Mouse (Mus musculus) thymus, adult 2 months (tissue): Measurements from ENCODE around the gene Pip4k2c. TPM values are rescaled to one million over a fixed set of nuclear protein-coding genes. Genes with fewer than 3 reads are reported as not detected.
A peak's percentile ranks its signal among the peaks of the same experiment; 100 is the strongest.

ENCODE experiments used
- DNase-seq: peaks from one replicate; pipeline ENCODE4 v3.0.0; 2021
- H3K27ac ChIP-seq: fragments of 200-500 bp; 2 replicates; pipeline ENCODE4 v1.5.1; 2012; ENCODE audit warnings: low read length, control low read depth; ENCODE audit not compliant: control insufficient read depth, insufficient read depth
- H3K27me3 ChIP-seq: fragments of 200-500 bp; 2 replicates; pipeline ENCODE4 v1.6.1; 2012; ENCODE audit warnings: mild to moderate bottlenecking, low read length, moderate library complexity, mixed read lengths; ENCODE audit not compliant: control insufficient read depth, insufficient read depth
- H3K36me3 ChIP-seq: fragments of 200-500 bp; 2 replicates; pipeline ENCODE4 v1.6.1; 2012; ENCODE audit warnings: mild to moderate bottlenecking, low read length, moderate library complexity; ENCODE audit not compliant: control insufficient read depth, insufficient read depth
- H3K4me1 ChIP-seq: fragments of 200-500 bp; replicated peaks from 2 replicates; pipeline ENCODE4 v1.6.1; 2012; ENCODE audit warnings: low read length; ENCODE audit not compliant: control insufficient read depth, insufficient read depth
- H3K4me3 ChIP-seq: fragments of 200-500 bp; 2 replicates; pipeline ENCODE4 v1.5.1; 2012; ENCODE audit warnings: mild to moderate bottlenecking, low read length, control low read depth, moderate library complexity; ENCODE audit not compliant: control insufficient read depth, insufficient read depth
- CTCF ChIP-seq: fragments of 200-500 bp; IDR thresholded peaks from 2 replicates; pipeline ENCODE4 v1.5.1; 2012; ENCODE audit warnings: mild to moderate bottlenecking, control low read depth, low read length, moderate library complexity, borderline replicate concordance; ENCODE audit not compliant: control insufficient read depth, poor library complexity, insufficient read depth; ENCODE audit errors: extremely low read depth
- POLR2A ChIP-seq: fragments of 200-500 bp; IDR thresholded peaks from 2 replicates; pipeline ENCODE4 v1.6.1; 2012; ENCODE audit warnings: mild to moderate bottlenecking, low read length, control low read depth, moderate library complexity; ENCODE audit not compliant: control insufficient read depth, poor library complexity, insufficient read depth; ENCODE audit errors: extremely low read depth
- WGBS: fragments of 180-500 bp; shearing (Covaris S2); methylation state at CpG from one replicate; pipeline ENCODE4 v1.1.7; 2018; 5-methylcytosine and 5-hydroxymethylcytosine counted together
- polyA plus RNA-seq: library from polyadenylated mRNA; depleted of rRNA; stranded (reverse); fragments of >200 nt; gene quantifications from 2 replicates; pipeline ENCODE4 v1.2.3, GENCODE M21; 2012; rRNA removed

Gene Pip4k2c
- 34.4 and 36.1 TPM in 2 replicates for polyA plus RNA-seq

- H3K27ac ChIP-seq: no peak within 1 kb of the TSS
- peak; percentile 94 for DNase-seq
- peaks cover 15% of the 10 kb centered on the region for H3K4me1 ChIP-seq
- no peaks in the 10 kb centered on the region; the same call in 1 of the 2 replicates for H3K36me3 ChIP-seq
- H3K4me3 ChIP-seq: peak within 1 kb of the TSS; percentile 83
- WGBS: under 1% methylated on average over 47 of the region's 47 CpGs
- TF ChIP-seq CTCF (peak; percentile 27; the same call in 1 of the 2 replicates), POLR2A (peak; percentile 71)
- no peaks in the 10 kb centered on the region for H3K27me3 ChIP-seq
Measured at GRCm38 (mm10) chr10:127211414-127211854, at the start of gene Pip4k2c. Pip4k2c (minus strand) TSS chr10:127211585.

DNA sequence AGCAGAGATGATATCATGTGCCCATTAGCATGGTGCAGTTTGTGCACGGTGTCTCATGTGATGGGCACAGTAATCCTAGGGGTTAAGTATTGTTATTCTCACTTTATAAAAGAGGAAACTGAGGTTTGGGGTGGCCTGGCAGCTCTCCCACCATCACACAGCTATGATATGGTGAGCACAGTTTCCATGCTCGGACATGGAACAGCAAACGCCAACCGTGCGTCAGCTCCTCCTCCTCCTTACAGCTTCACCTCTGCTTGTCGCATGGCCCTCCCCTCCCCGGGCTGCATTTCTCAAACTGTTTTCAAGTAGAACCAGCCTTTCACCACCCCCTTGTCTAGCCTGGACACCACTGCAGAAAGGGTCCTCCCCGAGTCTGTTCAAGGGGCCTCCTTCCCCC, 47.1 kb upstream of the Pip4k2c start:
- no peak overlapping the region for H3K27ac ChIP-seq
- 29% methylated on average over 8 of the region's 8 CpGs for WGBS
- H3K27me3 ChIP-seq: no peaks in the 10 kb centered on the region; the same call in 1 of the 2 replicates
- no peak for DNase-seq
- H3K4me3 ChIP-seq: no peak overlapping the region
- TF ChIP-seq CTCF (no peak), POLR2A (no peak)
- peaks cover 9% of the 10 kb centered on the region for H3K4me1 ChIP-seq
- no peaks in the 10 kb centered on the region for H3K36me3 ChIP-seq

DNA sequence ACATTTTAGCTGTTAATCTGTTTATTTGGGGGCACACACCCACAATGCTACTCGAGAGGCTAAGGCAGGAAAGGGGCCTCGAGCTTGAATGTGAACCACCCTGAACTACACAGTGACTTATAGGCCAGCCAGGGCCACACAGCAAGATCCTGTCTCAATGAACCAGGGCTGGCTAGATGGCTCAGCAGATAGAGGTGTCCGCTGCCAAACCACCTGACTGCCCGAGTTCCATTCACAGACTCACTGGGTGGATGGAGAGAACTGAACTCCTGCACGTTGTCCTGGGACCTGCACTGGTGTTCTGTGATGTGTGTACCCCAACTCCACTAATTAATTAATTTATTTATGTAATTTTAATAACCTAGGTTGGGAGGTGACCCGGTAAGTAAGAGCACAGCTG, 46.4 kb upstream of the Pip4k2c start:
- Histone ChIP-seq H3K27ac (no peak overlapping the region), H3K4me1 (peaks cover 4% of the 10 kb centered on the region), H3K36me3 (no peaks in the 10 kb centered on the region), H3K4me3 (no peak overlapping the region), H3K27me3 (no peaks in the 10 kb centered on the region; the same call in 1 of the 2 replicates)
- TF ChIP-seq POLR2A: no peak
- no peak for TF ChIP-seq CTCF
- WGBS: 74% methylated on average over 6 of the region's 6 CpGs
- no peak for DNase-seq

- TF ChIP-seq CTCF (no peak), POLR2A (no peak)
- WGBS: 66% methylated on average over 14 of the region's 14 CpGs
- Histone ChIP-seq H3K27me3 (no peaks in the 10 kb centered on the region; the same call in 1 of the 2 replicates), H3K4me1 (no peaks in the 10 kb centered on the region), H3K4me3 (no peak overlapping the region), H3K27ac (no peak overlapping the region), H3K36me3 (no peaks in the 10 kb centered on the region)
- DNase-seq: no peak
Measured at GRCm38 (mm10) chr10:127255625-127256345, 44.4 kb upstream of the Pip4k2c start.

DNA sequence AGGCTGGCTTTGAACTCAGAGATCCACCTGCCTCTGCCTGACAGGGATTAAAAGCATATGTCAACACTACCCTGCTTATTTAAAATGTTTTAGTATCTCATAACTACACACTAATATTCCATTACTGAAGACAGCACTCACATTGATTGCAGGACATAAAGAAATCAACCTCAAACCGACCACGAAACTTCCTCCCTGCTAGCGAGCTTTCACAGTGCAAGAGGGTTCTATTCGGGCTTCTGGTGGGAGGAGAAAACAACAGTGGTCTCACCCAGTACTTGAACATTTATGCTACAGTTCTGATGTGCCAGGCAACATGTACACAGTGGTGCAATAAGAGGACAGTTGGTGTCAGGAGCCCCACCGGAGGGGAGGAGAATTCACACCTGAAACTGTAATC, 39.4 kb upstream of the Pip4k2c start:
- H3K27ac ChIP-seq: no peak overlapping the region
- 21% methylated on average over 5 of the region's 5 CpGs for WGBS
- no peaks in the 10 kb centered on the region for H3K4me1 ChIP-seq
- H3K4me3 ChIP-seq: no peak overlapping the region
- no peak for TF ChIP-seq POLR2A
- no peak for TF ChIP-seq CTCF
- H3K36me3 ChIP-seq: no peaks in the 10 kb centered on the region
- no peak for DNase-seq
- no peaks in the 10 kb centered on the region; the same call in 1 of the 2 replicates for H3K27me3 ChIP-seq

DNA sequence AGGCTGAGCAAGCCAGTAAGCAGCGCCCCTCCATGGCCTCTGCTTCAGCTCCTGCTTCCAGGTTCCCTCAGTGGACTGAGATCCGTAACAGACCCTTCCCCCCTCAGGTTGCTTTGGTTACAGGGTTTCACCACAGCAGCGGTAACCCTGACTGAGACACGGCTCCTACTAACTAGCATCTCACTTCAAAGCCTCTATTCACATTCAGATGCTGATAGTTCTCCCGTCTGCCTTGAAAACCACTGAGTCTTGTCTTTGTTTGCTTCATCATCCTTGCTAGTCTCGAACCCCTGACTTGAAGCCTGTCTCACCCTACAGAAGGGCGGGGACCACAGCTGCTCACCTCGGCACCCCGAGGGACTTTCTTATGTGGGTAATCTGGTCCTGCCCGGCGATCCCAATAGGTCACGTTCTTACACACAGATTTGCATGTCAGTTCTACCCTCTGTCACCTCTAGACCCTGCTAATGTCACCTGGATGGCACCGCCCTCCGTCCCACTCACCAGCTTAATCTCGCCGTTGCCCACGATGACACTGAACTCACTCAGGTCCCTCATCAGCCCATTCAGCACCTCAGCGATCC, 26.9 kb upstream of the Pip4k2c start:
- WGBS: 81% methylated on average over 18 of the region's 18 CpGs
- no peak for DNase-seq
- Histone ChIP-seq H3K4me1 (no peaks in the 10 kb centered on the region), H3K36me3 (no peaks in the 10 kb centered on the region), H3K27ac (no peak overlapping the region), H3K27me3 (peaks cover 3% of the 10 kb centered on the region; the same call in 1 of the 2 replicates), H3K4me3 (no peak overlapping the region)
- TF ChIP-seq CTCF (no peak), POLR2A (no peak)
